Mouse (Mus musculus) adrenal gland, postnatal 25 days (tissue): ENCODE measurements around the gene Slc41a1. TPM values are rescaled to one million over a fixed set of nuclear protein-coding genes. Genes with fewer than 3 reads are reported as not detected.
"Not testable (repeated sequence)": the region's sequence is repeated elsewhere in the genome, so short reads cannot be mapped to it uniquely, and the experiment has no call there.

Experiments used
- DNase-seq: peaks from one replicate; pipeline ENCODE4 v3.0.0; 2021; ENCODE audit warnings: mixed read lengths
- long read RNA-seq: library from polyadenylated mRNA; stranded (forward); transcript quantifications from one replicate; pipeline ENCODE4 v2.0.0, GENCODE M21; 2021
- total RNA-seq: library from RNA; stranded (reverse); gene quantifications from 2 replicates; pipeline ENCODE4 v1.2.3, GENCODE M21; 2021

Gene Slc41a1
- total RNA-seq = 60.7 and 74.8 TPM in 2 replicates
- long read RNA-seq, partial matches to known transcripts = 1 of 7 reads
- long read RNA-seq, other reads (novel, unspliced or antisense) = 6 of 7 reads

DNA sequence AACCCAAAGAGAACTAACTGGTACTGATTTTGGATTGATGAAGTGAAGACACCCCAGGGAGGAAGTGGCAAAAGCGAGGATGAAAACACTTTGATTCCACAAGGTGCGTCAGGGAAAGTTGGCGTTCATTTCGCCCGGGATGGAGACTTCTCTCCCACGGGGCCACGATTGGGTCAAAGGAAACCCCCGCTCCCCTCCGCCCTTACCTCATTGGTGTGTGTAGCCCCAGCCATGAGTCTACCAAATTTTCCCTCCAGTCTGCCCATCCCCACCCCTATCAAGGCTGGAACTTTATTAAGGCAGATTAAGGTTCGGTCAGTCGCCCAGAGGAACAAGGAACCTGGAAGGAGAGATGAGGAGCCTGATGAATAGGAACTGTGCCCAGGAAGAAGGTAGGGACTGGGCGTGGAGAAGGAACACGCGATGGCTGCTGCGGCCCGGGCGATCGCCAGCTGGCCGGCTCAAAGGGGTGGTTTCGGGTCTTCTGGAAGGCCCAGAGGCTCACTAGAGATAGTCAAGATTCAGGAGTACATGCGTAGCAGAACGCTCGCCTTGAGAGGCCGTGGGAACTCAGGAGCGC, at the start of gene Slc41a1:
Slc41a1 (plus strand) TSS at position 287 of the 580 bp plus-strand sequence.
- no peak for DNase-seq

GRCm38 (mm10) chr1:131794591-131794990, 32.7 kb upstream of the Slc41a1 start:
- no peak for DNase-seq

- DNase-seq = no peak
Observed at GRCm38 (mm10) chr1:131795171-131795570, 32.1 kb upstream of the Slc41a1 start.

GRCm38 (mm10) chr1:131797202-131797909, 29.9 kb upstream of the Slc41a1 start, which contains the start of gene Pm20d1:
Gene Pm20d1 (plus strand): TSS chr1:131797381.
- DNase-seq = peak; percentile 59

DNA sequence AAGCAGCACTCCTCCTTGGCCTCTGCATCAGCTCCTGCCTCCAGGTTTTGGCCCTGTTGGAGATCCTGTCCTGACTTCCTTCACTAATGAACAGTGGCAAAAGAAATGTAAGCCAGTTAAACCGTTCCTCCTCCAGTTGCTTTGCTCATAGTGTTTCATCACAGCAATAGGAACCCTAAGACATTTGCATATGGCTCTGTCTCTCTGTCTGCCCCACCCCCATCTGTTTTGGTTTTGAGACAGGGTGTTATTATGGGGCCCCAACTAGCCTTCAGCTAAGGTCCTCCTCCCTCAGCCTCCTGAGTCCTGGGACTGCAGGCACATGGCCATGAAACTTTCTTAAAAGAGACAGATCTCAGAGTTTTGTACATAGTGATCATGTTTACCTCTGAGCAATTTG, 27.3 kb upstream of the Slc41a1 start:
- no peak for DNase-seq

DNA sequence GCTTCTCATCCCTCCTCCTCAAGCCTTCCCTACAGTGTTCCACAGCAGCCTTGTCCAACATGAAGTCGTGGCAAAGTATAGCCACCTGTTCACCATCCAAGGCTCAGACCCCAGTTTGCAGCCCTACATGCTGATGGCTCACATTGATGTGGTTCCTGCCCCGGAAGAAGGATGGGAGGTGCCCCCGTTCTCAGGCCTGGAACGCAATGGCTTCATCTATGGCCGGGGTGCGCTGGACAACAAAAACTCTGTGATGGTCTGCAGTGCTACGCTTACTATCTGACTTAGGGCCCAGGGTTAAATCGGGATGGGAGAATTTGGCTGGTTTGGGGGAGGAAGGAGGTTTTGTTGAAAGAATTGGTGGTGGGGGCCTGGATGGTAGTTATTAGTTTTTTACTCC, 26.2 kb upstream of the Slc41a1 start:
- DNase-seq = no peak

- DNase-seq = peak; percentile 20
Observed at GRCm38 (mm10) chr1:131802652-131803051, 24.6 kb upstream of the Slc41a1 start.

- DNase-seq = no peak
Observed at GRCm38 (mm10) chr1:131804166-131804565, 23.1 kb upstream of the Slc41a1 start.

- no peak for DNase-seq
Observed at GRCm38 (mm10) chr1:131808986-131809385, 18.3 kb upstream of the Slc41a1 start.

GRCm38 (mm10) chr1:131809651-131810050, 17.6 kb upstream of the Slc41a1 start:
- no peak for DNase-seq

DNA sequence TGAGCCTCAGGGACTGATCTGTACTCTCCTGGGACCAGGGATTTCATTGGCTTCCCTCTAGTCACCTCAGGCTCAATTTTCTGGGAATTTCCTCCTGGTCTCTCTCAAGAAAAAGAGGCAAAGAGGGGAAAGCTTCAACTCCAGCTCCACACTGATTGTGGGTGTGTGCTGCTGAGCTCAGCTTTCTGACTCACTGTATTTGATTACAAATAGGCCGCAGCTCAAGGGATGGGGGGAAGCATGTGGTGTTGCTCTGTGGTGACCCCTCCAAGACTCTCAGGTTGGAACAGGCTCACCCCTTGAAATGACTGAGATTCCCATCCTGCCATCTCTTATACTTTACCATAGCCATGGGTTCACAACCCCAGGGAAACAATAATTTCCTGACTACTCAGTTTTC, 15.9 kb upstream of the Slc41a1 start:
- no peak for DNase-seq

DNA sequence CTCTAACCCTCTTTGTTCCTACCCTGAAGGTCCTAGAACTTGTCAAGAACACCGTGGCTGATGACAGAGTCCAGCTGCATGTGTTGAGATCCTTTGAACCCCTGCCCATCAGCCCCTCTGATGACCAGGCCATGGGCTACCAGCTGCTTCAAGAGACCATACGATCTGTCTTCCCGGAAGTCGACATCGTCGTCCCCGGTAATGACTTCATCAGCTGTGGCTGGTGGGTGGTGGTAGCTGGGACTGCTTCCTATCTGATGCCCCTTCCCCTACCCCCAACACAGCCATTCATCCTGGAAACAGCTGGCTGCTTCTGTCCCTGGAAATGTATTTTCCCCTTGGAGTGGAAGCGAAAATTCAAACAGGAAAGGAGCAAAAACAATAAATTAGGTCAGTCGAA, 15.3 kb upstream of the Slc41a1 start:
- DNase-seq = no peak

DNA sequence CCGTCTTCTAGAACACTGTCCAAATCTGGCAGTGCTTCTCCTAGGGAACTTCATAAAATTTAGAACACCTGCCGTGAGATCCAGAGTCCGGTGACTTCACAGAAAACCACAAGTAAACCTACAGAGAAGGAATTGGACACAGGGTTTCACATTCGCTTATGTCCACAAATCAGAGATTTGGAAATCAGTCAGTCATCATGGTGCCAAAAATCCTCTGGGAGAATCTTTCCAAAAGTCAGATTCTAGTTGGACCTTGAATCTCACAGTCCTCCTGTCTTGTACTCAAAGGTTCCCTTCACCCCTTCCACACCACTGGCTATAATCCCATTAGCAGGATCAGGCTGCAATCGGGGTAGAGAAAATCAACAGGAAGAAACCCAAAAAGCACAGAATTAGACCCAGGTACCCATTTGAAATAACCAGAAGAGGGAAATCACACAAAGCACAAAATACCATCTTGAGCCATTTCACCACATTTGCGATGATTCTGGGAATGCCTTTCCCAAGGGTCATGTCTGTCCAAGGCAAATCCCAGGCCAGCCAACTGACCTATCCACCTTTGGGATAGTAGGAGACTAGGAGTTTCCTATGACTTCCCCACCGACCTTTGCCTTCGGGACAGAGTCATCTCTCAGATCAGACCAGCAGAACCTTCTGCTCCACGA, 14.5 kb upstream of the Slc41a1 start:
- no peak for DNase-seq

GRCm38 (mm10) chr1:131813731-131814130, 13.6 kb upstream of the Slc41a1 start:
- no peak for DNase-seq

- DNase-seq = no peak
Observed at GRCm38 (mm10) chr1:131814191-131814590, 13.1 kb upstream of the Slc41a1 start.

GRCm38 (mm10) chr1:131816886-131817285, 10.4 kb upstream of the Slc41a1 start:
- DNase-seq = no peak

DNA sequence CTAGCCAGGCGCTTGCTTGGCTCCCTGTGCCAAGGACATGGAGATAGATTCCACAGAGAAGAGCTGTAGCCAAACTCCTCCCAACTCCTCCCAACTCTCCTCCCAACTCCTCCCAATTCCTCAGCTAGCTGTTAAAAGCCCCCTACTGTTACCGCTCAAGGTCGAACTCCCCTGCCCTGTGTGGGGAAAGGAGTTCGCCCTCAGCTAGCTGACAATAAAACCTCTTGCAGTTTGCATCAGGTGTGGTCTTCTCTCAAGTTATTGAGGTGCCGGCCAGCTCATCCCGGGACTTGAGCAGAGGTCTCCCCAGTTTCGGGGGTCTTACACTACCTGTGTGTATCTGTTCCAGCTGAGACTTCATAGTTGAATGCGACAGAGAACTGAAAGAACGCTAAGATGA, 6.9 kb upstream of the Slc41a1 start:
- not testable (repeated sequence) for DNase-seq

DNA sequence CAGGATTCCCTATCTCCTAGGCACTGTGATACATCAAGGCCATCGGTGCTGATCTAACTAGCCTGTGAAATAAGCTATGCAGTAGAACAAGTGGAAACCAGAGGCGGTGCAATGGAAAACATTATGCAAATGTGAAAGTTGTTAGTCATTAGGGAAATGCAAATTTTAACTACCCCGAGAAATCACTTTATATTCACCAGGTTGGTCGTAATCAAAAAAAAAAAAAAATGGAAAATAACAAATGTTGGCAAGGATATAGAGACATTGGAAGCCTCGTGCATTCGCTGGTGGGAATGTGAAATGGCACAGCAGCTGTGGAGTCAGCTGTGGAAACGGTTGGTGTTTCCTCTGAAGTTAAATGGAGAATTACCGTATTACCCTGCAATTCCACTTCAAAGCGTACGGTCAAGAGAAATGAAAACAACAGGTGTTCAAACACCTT, 6.4 kb upstream of the Slc41a1 start:
- no peak for DNase-seq

DNA sequence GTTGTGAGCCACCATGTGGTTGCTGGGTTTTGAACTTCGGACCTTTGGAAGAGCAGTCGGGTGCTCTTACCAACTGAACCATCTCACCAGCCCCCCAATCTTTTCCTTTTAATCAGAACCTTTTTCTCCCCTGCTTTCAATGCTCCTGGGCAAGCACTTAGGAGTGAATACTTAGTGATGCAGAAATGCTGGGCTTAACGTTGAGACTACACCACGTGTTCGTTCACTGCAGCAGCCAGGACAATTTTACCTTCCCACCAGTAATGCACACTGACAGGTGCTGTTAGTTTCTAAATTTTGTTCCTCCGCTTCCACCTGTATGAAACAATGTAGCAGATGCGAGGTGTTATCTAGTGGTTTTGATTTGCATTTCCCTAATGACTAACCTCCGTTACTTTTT, 5.0 kb upstream of the Slc41a1 start:
- DNase-seq = no peak

- DNase-seq = no peak
Observed at GRCm38 (mm10) chr1:131822856-131823492, 4.3 kb upstream of the Slc41a1 start.

- DNase-seq = no peak
Observed at GRCm38 (mm10) chr1:131823563-131823962, 3.7 kb upstream of the Slc41a1 start.

DNA sequence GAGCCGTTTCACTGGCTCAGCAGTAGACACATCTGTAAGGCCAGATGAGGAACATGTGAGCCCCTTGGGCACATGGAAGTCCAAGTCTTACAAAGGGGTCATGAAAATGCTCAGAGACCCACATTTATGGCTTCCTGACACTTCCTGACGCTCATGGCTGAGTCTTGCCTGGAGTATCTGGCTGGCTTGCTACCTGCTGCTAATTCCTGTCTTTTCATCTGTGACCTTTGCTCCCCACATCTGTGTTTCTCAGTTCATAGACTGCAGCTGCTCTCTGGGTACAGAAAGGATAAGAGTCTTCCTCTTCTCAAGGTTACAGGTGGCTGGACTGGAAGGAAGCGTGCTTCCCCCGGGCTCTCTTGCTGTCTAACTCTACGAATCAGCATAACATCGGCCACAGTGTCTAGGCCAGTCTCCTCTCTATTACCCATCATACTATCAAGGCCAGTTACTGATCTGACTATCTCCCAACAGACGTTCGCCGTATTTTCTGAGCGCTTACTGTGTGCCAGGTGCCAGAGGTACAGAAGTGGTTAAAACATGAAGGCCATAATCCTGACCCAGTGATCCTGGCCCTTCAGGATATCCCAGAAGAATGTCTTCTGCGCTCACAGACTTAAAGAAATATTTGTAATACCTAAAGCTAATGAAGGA, 2.6 kb upstream of the Slc41a1 start:
- no peak for DNase-seq
